Mouse (Mus musculus) lung, adult 2 months (tissue): ENCODE measurements around the gene Med10.

Experiments used
- CTCF ChIP-seq: fragments of 200-500 bp; IDR thresholded peaks from 2 replicates; pipeline ENCODE4 v1.5.1; 2011; ENCODE audit warnings: mild to moderate bottlenecking, low read length, control low read depth; ENCODE audit not compliant: insufficient read depth
- POLR2A ChIP-seq: fragments of 200-500 bp; IDR thresholded peaks from 2 replicates; pipeline ENCODE4 v1.6.1; 2011; ENCODE audit warnings: low read depth, mild to moderate bottlenecking, control low read depth, low read length, borderline replicate concordance; ENCODE audit errors: extremely low read depth

- TF ChIP-seq CTCF, result no peak
- TF ChIP-seq POLR2A, result no peak
Measured at GRCm38 (mm10) chr13:69752875-69753274, 49.3 kb upstream of the Med10 start.
